Mouse (Mus musculus): ENCODE measurements around the gene Ctsz. TPM values are rescaled to one million over a fixed set of nuclear protein-coding genes. Genes with fewer than 3 reads are reported as not detected.

Ctsz gene
- polyA plus RNA-seq, 1 experiment from 2014 or later: 102 TPM

- no peaks in the 10 kb centered on the region for H3K9me3 ChIP-seq (ENCODE audit: control insufficient read depth, low read length)
- no peak overlapping the region for H3K4me2 ChIP-seq
- 95% methylated on average over 7 of the region's 7 CpGs for WGBS
- no peaks in the 10 kb centered on the region for H3K27me3 ChIP-seq (ENCODE audit: control insufficient read depth, insufficient read depth, low read length)
- no peak overlapping the region for H3K4me3 ChIP-seq (ENCODE audit: low read depth, low read length)
- H3K4me1 ChIP-seq (ENCODE audit: control insufficient read depth, insufficient read depth, low read length): peaks cover 16% of the 10 kb centered on the region; the same call in 1 of the 2 replicates
- peak; percentile 78 for DNase-seq (ENCODE audit: low spot score, missing footprints)
- peaks cover 3% of the 10 kb centered on the region; the same call in 1 of the 2 replicates for H3K36me3 ChIP-seq (ENCODE audit: control insufficient read depth, insufficient read depth, low read length)
- H3K27ac ChIP-seq (ENCODE audit: low read depth, low read length): no peak overlapping the region
- ATAC-seq (ENCODE audit: low FRiP score): no peak
- no peak overlapping the region for H3K9ac ChIP-seq (ENCODE audit: low read length)
Measured at GRCm38 (mm10) chr2:174436916-174437696, 1.7 kb downstream of the Ctsz start.

DNA sequence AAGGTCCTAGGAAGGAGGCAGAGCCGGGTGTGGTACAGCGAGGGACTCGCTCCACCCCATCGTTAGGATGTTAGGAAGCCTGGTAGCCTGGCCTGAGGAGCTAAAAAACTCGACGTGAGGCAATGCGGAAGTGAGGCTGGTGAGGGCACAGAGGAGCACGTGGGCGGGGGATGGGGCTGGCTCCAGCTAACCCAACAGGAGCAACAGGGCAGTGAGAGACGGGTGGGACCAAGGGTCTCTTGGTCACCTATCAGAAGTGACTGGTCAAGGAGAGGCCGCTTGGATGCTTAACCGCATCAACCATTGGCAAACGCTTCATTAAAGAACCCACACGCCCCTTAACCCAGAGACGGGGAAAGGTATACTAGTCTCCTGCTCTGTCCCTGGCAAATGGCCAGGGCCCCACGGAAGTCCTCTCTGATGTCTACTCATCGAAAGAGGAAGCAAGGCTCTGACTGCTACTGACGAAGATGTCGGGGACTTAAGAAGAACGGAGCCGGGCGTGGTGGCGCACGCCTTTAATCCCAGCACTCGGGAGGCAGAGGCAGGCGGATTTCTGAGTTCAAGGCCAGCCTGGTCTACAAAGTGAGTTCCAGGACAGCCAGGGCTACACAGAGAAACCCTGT is 2.6 kb downstream of the Ctsz start:
- Histone ChIP-seq H3K4me3 (ENCODE audit: low read depth, low read length) (no peak overlapping the region), H3K27me3 (ENCODE audit: control insufficient read depth, insufficient read depth, low read length) (no peaks in the 10 kb centered on the region), H3K4me1 (ENCODE audit: control insufficient read depth, insufficient read depth, low read length) (peaks cover 16% of the 10 kb centered on the region; the same call in 1 of the 2 replicates), H3K27ac (ENCODE audit: low read depth, low read length) (no peak overlapping the region), H3K9me3 (ENCODE audit: control insufficient read depth, low read length) (no peaks in the 10 kb centered on the region), H3K4me2 (no peak overlapping the region), H3K9ac (ENCODE audit: low read length) (no peak overlapping the region), H3K36me3 (ENCODE audit: control insufficient read depth, insufficient read depth, low read length) (peaks cover 3% of the 10 kb centered on the region; the same call in 1 of the 2 replicates)
- 95% methylated on average over 25 of the region's 26 CpGs for WGBS
- DNase-seq (ENCODE audit: low spot score, missing footprints) (peak; percentile 4), ATAC-seq (ENCODE audit: low FRiP score) (no peak)

DNA sequence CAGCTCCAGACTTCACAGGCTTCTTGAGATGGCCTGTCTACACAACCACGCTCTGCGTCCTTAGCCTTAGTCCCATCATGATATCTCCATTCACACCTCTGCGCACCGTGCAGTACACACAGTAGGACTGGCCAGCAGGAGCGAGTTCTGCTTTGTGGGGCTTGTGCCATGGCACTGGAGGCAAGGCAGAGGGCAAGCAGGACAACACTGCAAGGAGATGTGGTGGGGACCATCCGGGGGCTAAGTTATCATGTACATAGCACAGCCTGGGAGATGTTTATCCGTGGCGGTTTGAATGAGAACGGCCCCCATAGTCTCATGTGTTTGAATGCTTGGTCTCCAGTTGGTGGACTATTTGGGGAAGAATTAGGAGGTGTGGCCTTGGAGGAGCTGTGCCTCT is 3.9 kb downstream of the Ctsz start:
- DNase-seq (ENCODE audit: low spot score, missing footprints): peak; percentile 66
- Histone ChIP-seq H3K4me1 (ENCODE audit: control insufficient read depth, insufficient read depth, low read length) (peaks cover 16% of the 10 kb centered on the region; the same call in 1 of the 2 replicates), H3K27me3 (ENCODE audit: control insufficient read depth, insufficient read depth, low read length) (no peaks in the 10 kb centered on the region), H3K9me3 (ENCODE audit: control insufficient read depth, low read length) (no peaks in the 10 kb centered on the region), H3K9ac (ENCODE audit: low read length) (no peak overlapping the region), H3K4me2 (no peak overlapping the region), H3K4me3 (ENCODE audit: low read depth, low read length) (no peak overlapping the region), H3K27ac (ENCODE audit: low read depth, low read length) (no peak overlapping the region), H3K36me3 (ENCODE audit: control insufficient read depth, insufficient read depth, low read length) (peaks cover 3% of the 10 kb centered on the region; the same call in 1 of the 2 replicates)
- ATAC-seq (ENCODE audit: low FRiP score): no peak
- 94% methylated on average over 9 of the region's 9 CpGs for WGBS

DNA sequence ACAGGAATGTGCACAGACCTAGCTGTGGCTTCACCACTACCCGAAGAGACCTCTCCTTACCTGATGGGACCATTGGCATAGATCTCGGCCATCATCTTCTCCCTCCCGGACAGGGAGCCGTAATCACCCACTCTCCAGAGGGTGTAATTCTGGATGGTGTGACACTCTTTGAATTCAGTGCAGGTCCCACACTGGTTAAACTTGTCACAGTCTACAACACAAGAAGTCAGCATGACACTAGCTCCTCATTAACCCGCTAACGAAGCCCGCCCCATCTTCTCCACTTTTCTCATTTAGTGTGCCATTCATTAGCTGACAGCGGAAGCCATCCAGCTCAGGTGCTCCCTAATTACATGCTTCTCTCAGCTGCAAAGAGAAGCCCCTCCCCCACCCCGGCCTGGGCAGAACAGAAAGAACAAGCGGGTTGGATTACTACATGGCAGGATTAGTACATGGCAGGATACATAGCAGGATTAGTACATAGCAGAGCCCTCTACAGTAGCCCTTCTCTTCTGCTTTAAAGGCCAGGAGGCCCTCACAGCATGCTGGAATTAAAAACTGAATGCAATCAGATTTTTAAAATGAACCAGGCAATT is 9.7 kb downstream of the Ctsz start:
- H3K9me3 ChIP-seq (ENCODE audit: control insufficient read depth, low read length): no peaks in the 10 kb centered on the region
- H3K4me3 ChIP-seq (ENCODE audit: low read depth, low read length): no peak overlapping the region
- H3K27ac ChIP-seq (ENCODE audit: low read depth, low read length): no peak overlapping the region
- ATAC-seq (ENCODE audit: low FRiP score): no peak
- no peaks in the 10 kb centered on the region for H3K4me1 ChIP-seq (ENCODE audit: control insufficient read depth, insufficient read depth, low read length)
- peaks cover 38% of the 10 kb centered on the region for H3K36me3 ChIP-seq (ENCODE audit: control insufficient read depth, insufficient read depth, low read length)
- H3K9ac ChIP-seq (ENCODE audit: low read length): no peak overlapping the region
- peak; percentile 62 for DNase-seq (ENCODE audit: low spot score, missing footprints)
- no peaks in the 10 kb centered on the region for H3K27me3 ChIP-seq (ENCODE audit: control insufficient read depth, insufficient read depth, low read length)
- no peak overlapping the region for H3K4me2 ChIP-seq
- WGBS: 82% methylated on average over 10 of the region's 10 CpGs

DNA sequence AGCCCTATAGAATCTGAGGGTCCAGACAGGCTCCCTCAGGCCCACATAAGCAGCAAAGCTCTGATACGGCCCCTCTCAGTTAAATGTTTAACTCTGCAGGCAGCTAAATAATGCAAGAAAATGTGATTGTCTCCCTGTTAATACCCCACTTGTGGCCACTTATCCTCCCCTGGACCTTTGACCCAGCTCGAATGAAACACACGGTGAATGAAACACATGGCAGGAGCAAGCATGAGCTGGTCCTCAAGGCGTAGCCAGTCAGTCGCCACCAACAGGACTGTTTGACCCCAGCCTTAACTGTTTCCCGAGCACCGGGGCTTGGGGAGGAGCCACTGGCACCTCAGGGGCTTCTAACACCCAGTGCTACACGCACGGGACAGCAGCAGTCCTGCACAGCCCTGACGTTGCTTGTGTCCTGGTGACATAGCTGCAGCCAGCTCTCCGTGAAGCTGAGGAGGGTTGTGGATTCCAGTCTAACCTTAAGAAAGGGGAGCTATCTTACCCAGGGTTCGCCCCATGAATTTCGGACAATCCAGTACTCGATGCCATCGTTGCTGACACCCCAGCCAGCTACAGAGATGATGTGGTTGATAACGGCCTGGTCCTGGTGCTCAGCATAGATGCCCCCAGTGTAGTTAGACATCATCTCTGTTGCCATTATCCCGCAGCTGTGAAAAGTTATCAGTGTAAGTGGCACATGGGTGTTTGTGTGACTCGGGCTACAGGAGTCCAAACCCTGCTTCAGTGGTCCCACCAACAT is 10.6 kb downstream of the Ctsz start:
- H3K4me1 ChIP-seq (ENCODE audit: control insufficient read depth, insufficient read depth, low read length): no peaks in the 10 kb centered on the region
- no peak overlapping the region for H3K4me2 ChIP-seq
- H3K27me3 ChIP-seq (ENCODE audit: control insufficient read depth, insufficient read depth, low read length): no peaks in the 10 kb centered on the region
- H3K9ac ChIP-seq (ENCODE audit: low read length): no peak overlapping the region
- no peaks in the 10 kb centered on the region for H3K9me3 ChIP-seq (ENCODE audit: control insufficient read depth, low read length)
- no peak overlapping the region for H3K27ac ChIP-seq (ENCODE audit: low read depth, low read length)
- DNase-seq (ENCODE audit: low spot score, missing footprints): peak; percentile 56
- no peak for ATAC-seq (ENCODE audit: low FRiP score)
- WGBS: 73% methylated on average over 18 of the region's 18 CpGs
- H3K4me3 ChIP-seq (ENCODE audit: low read depth, low read length): no peak overlapping the region
- H3K36me3 ChIP-seq (ENCODE audit: control insufficient read depth, insufficient read depth, low read length): peaks cover 44% of the 10 kb centered on the region

GRCm38 (mm10) chr2:174426856-174427255 is 12.0 kb downstream of the Ctsz start:
- no peak overlapping the region for H3K4me3 ChIP-seq (ENCODE audit: low read depth, low read length)
- 93% methylated on average over 12 of the region's 12 CpGs for WGBS
- H3K27me3 ChIP-seq (ENCODE audit: control insufficient read depth, insufficient read depth, low read length): no peaks in the 10 kb centered on the region
- no peak overlapping the region for H3K9ac ChIP-seq (ENCODE audit: low read length)
- no peaks in the 10 kb centered on the region for H3K4me1 ChIP-seq (ENCODE audit: control insufficient read depth, insufficient read depth, low read length)
- no peak overlapping the region for H3K27ac ChIP-seq (ENCODE audit: low read depth, low read length)
- peaks cover 46% of the 10 kb centered on the region for H3K36me3 ChIP-seq (ENCODE audit: control insufficient read depth, insufficient read depth, low read length)
- DNase-seq (ENCODE audit: low spot score, missing footprints) (peak; percentile 64), ATAC-seq (ENCODE audit: low FRiP score) (no peak)
- no peak overlapping the region for H3K4me2 ChIP-seq
- H3K9me3 ChIP-seq (ENCODE audit: control insufficient read depth, low read length): no peaks in the 10 kb centered on the region

GRCm38 (mm10) chr2:174424301-174425085 is 14.3 kb downstream of the Ctsz start:
- ATAC-seq (ENCODE audit: low FRiP score) (no peak), DNase-seq (ENCODE audit: low spot score, missing footprints) (peak; percentile 78)
- Histone ChIP-seq H3K4me2 (no peak overlapping the region), H3K9ac (ENCODE audit: low read length) (no peak overlapping the region), H3K9me3 (ENCODE audit: control insufficient read depth, low read length) (no peaks in the 10 kb centered on the region), H3K27me3 (ENCODE audit: control insufficient read depth, insufficient read depth, low read length) (no peaks in the 10 kb centered on the region), H3K4me1 (ENCODE audit: control insufficient read depth, insufficient read depth, low read length) (no peaks in the 10 kb centered on the region), H3K4me3 (ENCODE audit: low read depth, low read length) (no peak overlapping the region), H3K27ac (ENCODE audit: low read depth, low read length) (no peak overlapping the region), H3K36me3 (ENCODE audit: control insufficient read depth, insufficient read depth, low read length) (peaks cover 53% of the 10 kb centered on the region)
- WGBS: 93% methylated on average over 11 of the region's 11 CpGs

GRCm38 (mm10) chr2:174421107-174421506 is 17.7 kb downstream of the Ctsz start:
- Histone ChIP-seq H3K9me3 (ENCODE audit: control insufficient read depth, low read length) (no peaks in the 10 kb centered on the region), H3K27me3 (ENCODE audit: control insufficient read depth, insufficient read depth, low read length) (no peaks in the 10 kb centered on the region), H3K4me2 (no peak overlapping the region), H3K4me3 (ENCODE audit: low read depth, low read length) (no peak overlapping the region), H3K4me1 (ENCODE audit: control insufficient read depth, insufficient read depth, low read length) (peaks cover 7% of the 10 kb centered on the region), H3K27ac (ENCODE audit: low read depth, low read length) (no peak overlapping the region), H3K36me3 (ENCODE audit: control insufficient read depth, insufficient read depth, low read length) (peaks cover 33% of the 10 kb centered on the region), H3K9ac (ENCODE audit: low read length) (no peak overlapping the region)
- DNase-seq (ENCODE audit: low spot score, missing footprints) (no peak), ATAC-seq (ENCODE audit: low FRiP score) (no peak)
- WGBS: 90% methylated on average over 6 of the region's 6 CpGs
